In the genomic region with DNA sequence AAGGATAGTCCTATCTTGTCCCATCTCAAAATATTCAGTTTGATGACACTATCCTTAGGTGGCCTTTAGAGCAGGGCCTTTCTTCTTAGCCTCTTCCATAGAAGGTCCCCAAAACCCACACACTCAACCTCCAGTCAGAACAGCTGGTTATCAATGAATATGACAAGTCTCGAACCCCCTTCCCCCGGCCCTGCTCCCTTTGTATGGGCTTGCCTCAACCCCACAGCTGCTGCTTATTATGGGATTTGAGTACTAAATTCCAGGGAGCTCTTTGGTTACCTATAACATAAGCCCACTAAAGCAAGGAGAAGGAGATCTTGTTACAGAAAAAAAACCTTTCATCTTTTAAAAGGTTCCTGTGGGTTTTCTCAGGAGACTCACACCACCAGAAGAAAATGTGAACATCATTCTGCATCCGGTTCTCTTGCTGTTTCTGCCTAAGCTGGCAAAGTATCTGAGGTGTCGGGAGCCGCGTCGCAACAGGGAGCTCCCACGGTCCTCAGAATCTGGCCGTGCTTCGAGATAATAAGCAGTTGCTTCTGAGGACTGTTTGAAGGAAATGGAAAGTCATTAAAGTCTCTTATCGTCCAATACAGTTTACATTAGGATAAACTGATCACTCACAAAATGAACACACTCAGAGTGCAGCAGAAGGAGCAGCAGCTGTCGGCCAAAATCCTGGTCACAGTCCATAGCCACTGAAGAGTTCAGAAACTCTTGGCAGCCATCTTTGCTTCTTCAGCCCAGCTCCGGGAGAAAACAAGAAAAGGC, we compare ENCODE assay signal across 10 mouse cellular contexts.
DNase-seq lines count a peak whose midpoint lies in the region; ATAC-seq and TF ChIP-seq lines count a peak whose summit lies in the region.
"Had no signal": no experiment of that assay in that cellular context is flagged by ENCODE, and none has a peak within 500 bp of the region (broad histone marks: within the 10 kb centered on the region; RNA-seq: fewer than 3 reads in every experiment).

No protein-coding gene starts in this region.

- no peak for TF ChIP-seq POLR2A in brain, embryonic 14.5 days (IDR thresholded peaks at IDR 0.05; ENCODE audit: borderline replicate concordance, extremely low read depth, insufficient read depth, insufficient read length, poor library complexity, severe bottlenecking)

- no peak for DNase-seq in heart, adult 11 months
- DNase-seq in brain, embryonic 14.5 days (ENCODE audit: low read depth): peak; percentile 11
- peak; percentile 41 for DNase-seq in forelimb bud, embryonic 11.5 days (ENCODE audit: low read depth, low spot score)
- peak; percentile 71 for DNase-seq in lung, postnatal 10 days
- DNase-seq in adrenal gland, adult 8-10 months: no peak
- no peak for DNase-seq in layer of hippocampus, postnatal 14 days (ENCODE audit: low spot score in 2 of 2)
- DNase-seq: kidney, adult 18-20 months had no signal

- TF ChIP-seq CTCF in brain, embryonic 14.5 days (IDR thresholded peaks at IDR 0.05; ENCODE audit: borderline replicate concordance, extremely low read depth, insufficient read depth, insufficient read length): no peak

- H3K27me3 ChIP-seq in heart, embryonic 15.5 days: peaks cover 4% of the 10 kb centered on the region; the same call in 1 of the 2 replicates

- H3K9ac ChIP-seq in heart, embryonic 15.5 days: no peak overlapping the region

- no peak overlapping the region for H3K4me2 ChIP-seq in heart, embryonic 15.5 days

- no peaks in the 10 kb centered on the region for H3K4me1 ChIP-seq in heart, embryonic 15.5 days (replicated peaks)
- H3K4me1 ChIP-seq: forebrain, embryonic 10.5 days had no signal

- no peaks in the 10 kb centered on the region for H3K9me3 ChIP-seq in heart, embryonic 15.5 days (replicated peaks)

- peak overlapping the region; percentile 47; the same call in 1 of the 2 replicates for H3K27ac ChIP-seq in heart, embryonic 15.5 days
- H3K27ac ChIP-seq: forebrain, embryonic 10.5 days; left cerebral cortex, adult 2 months had no signal

- no peaks in the 10 kb centered on the region for H3K36me3 ChIP-seq in heart, embryonic 15.5 days
- H3K36me3 ChIP-seq: forebrain, embryonic 10.5 days had no signal

- no peak overlapping the region for H3K4me3 ChIP-seq in heart, embryonic 15.5 days
- H3K4me3 ChIP-seq: forebrain, embryonic 10.5 days; left cerebral cortex, adult 2 months had no signal

- 48% methylated on average over 13 of the region's 13 CpGs for WGBS in heart, embryonic 15.5 days

- no peak for ATAC-seq in heart, embryonic 15.5 days (replicated peaks; ENCODE audit: insufficient number of reproducible peaks, insufficient read depth, low FRiP score, low read depth)

Comparison
In these comparisons a context has a peak if more than half of its experiments do, and no peak if none do; other contexts are left out.
1. DNase-seq: peak in brain, embryonic 14.5 days (single experiment), forelimb bud, embryonic 11.5 days (single experiment) and lung, postnatal 10 days (single experiment); none in heart, adult 11 months (single experiment), adrenal gland, adult 8-10 months (single experiment) and layer of hippocampus, postnatal 14 days (0 of 2).